Mouse (Mus musculus) ES-Bruce4 (cell line): Measurements from ENCODE around the gene Nfkbid.

Experiments used
- CTCF ChIP-seq: IDR thresholded peaks from one replicate; pipeline ENCODE4 v1.8.1; 2011; ENCODE audit warnings: low read depth, low read length
- EP300 ChIP-seq: IDR thresholded peaks from 2 replicates; pipeline ENCODE4 v1.6.1; 2011; ENCODE audit warnings: low read depth, low read length; ENCODE audit not compliant: insufficient read depth
- POLR2A ChIP-seq: IDR thresholded peaks from one replicate; pipeline ENCODE4 v1.8.1; 2011; ENCODE audit warnings: low read length; ENCODE audit not compliant: insufficient read depth

GRCm38 (mm10) chr7:30409789-30410188 is 11.7 kb upstream of the Nfkbid start:
- no peak for TF ChIP-seq EP300
- TF ChIP-seq CTCF, result no peak
- TF ChIP-seq POLR2A, result no peak
